Mouse (Mus musculus): ENCODE measurements around the gene Ints12.

Gene Ints12

GRCm38 (mm10) chr3:133151629-133152028 is 60.0 kb downstream of the Ints12 start:
- DNase-seq = no peak

GRCm38 (mm10) chr3:133152831-133153230 is 61.2 kb downstream of the Ints12 start:
- no peak for DNase-seq

- DNase-seq = no peak
These were observed 62.0 kb downstream of the Ints12 start for GRCm38 (mm10) chr3:133153629-133154028.

DNA sequence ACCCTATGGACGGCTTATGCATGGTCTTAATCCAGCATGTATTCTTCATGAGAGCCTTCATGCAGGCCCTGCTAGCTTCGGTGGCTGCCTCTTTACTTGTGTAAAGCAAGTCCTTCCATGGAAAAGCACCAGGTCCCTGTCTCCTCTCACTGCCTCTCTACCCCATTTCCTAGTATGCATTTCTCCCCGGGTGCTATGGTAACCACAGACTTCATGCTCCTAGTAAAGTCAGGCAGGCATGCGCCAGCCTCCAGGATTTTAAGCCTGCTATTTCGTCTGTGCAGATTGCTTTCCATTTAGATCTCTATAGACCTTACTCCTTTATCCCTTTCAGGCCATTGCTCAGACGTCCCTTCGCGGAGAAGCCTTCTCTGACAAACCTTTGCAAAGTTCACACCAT is 63.0 kb downstream of the Ints12 start:
- no peak for DNase-seq

- peak; percentile 42 for DNase-seq
These were observed 66.6 kb downstream of the Ints12 start for GRCm38 (mm10) chr3:133158260-133158659.
